Mouse (Mus musculus) erythroid progenitor cell, adult 5-6 weeks (primary cell): ENCODE data around the gene Dcst2. TPM values are rescaled to one million over a fixed set of nuclear protein-coding genes. Genes with fewer than 3 reads are reported as not detected.
A peak's percentile ranks its signal among the peaks of the same experiment; 100 is the strongest.

Source experiments
- ATAC-seq: replicated peaks from 2 replicates; pipeline ENCODE4 v1.8.0; 2016; ENCODE audit warnings: moderate number of reproducible peaks, mild to moderate bottlenecking, moderate TSS enrichment, inconsistent platforms; ENCODE audit not compliant: poor library complexity, low FRiP score, severe bottlenecking
- total RNA-seq, 2 experiments: library from RNA; stranded (forward) in 1 of 2; stranded (reverse) in 1 of 2; fragments of 150-400 nt in 1 of 2; fragments of 186-747, 209-891 nt in 1 of 2; gene quantifications; 2 replicates each; pipeline versions ENCODE4 v1.2.3 to v1.2.4; 2015 to 2017; ENCODE audit warnings: low replicate concordance in 2 of 2

Dcst2 gene
- total RNA-seq, 2 experiments from 2014 or later, result not detected

- no peak for ATAC-seq
These were observed 6.3 kb upstream of the Dcst2 start for GRCm38 (mm10) chr3:89355512-89355902.

DNA sequence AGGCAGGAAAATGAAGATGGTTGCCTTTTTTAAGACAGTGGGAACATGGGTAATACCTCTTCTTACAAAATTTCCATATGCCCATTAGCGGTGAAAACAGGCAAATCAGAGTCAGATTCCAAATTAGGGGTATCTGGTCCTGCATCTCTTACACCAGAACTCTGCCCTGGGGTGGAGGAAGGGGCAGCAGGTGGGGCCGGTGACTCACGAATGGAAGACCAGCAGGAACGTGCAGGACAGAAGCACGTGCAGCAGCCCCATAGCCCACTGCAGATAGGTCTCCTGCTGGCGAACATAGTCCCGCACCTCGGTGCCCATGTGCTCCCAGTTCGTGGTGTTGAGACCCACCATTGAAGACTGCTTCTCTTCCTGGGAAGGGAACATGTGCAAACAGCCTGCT lies 5.7 kb upstream of the Dcst2 start:
- ATAC-seq, result no peak

GRCm38 (mm10) chr3:89359630-89360029 lies 2.1 kb upstream of the Dcst2 start:
- ATAC-seq, result no peak

- no peak for ATAC-seq
These were observed 1.5 kb upstream of the Dcst2 start for GRCm38 (mm10) chr3:89360237-89360636.

- no peak for ATAC-seq
These were observed 2.9 kb downstream of the Dcst2 start for GRCm38 (mm10) chr3:89364631-89365030.

- no peak for ATAC-seq
These were observed 3.3 kb downstream of the Dcst2 start, which contains the start of gene Dcst1 for GRCm38 (mm10) chr3:89365153-89365485. Gene Dcst1 (minus strand): TSS chr3:89365253.

GRCm38 (mm10) chr3:89365486-89366414 lies 4.0 kb downstream of the Dcst2 start:
- no peak for ATAC-seq

- no peak for ATAC-seq
These were observed 5.6 kb downstream of the Dcst2 start for GRCm38 (mm10) chr3:89367338-89367737.

- ATAC-seq, result no peak
These were observed 11.9 kb downstream of the Dcst2 start for GRCm38 (mm10) chr3:89373581-89374231.

GRCm38 (mm10) chr3:89377831-89378230 lies 16.1 kb downstream of the Dcst2 start:
- no peak for ATAC-seq

DNA sequence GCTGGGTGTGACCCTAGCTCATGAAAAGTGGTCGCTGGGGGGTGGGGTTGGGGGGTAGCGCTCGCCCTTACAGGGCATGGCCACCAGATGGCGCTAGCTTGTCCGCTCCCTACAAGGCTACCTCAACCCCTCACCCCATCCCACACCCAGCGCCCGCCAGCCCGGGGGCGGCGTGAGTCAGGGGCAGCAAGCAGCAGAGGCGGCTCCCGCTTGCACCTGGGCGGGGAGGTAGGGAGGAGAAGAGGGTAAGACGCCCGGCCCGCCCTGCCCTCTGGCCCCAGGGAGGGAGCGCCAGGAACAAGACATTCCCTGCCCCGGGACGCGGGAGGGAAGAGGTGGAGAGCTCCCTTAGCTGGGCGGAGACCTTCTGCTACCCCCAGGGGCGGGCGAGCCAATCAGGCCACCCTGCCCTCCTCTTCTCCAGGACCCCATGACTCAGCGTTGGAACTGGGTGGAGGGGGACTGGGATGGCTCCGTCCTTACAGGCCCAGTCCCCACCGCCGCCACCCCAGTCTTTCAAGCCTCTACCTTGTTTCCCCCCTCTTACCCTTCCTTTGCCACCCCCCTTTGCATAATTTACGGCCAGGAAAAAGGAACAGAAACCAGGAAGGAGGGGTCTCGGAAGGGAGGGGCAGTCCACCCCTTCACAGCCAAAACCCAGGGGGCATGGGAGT lies 16.8 kb downstream of the Dcst2 start:
- ATAC-seq, result peak; percentile 58; the same call in 1 of the 2 replicates

- no peak for ATAC-seq
These were observed 17.8 kb downstream of the Dcst2 start for GRCm38 (mm10) chr3:89379388-89380131.

DNA sequence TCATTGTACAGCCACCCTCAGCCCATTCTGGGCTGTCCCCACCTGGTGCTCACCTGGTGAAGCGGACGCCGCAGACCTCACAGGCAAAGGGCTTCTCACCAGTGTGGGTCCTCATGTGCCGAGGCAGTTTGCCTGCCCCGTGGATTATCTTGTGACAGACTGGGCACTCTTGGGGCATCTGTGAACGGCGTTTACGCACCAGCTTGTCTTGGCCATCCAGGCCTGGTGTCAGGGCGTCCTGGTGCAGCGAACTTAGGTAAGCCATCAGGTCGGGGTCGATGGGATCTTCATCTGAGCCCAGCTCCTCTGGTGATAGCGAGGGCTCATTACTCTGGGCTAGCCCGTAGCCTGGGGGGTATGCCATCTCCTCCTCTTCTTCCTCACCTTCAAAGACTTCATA lies 18.5 kb downstream of the Dcst2 start:
- no peak for ATAC-seq

GRCm38 (mm10) chr3:89380711-89381110 lies 18.9 kb downstream of the Dcst2 start:
- ATAC-seq, result no peak

DNA sequence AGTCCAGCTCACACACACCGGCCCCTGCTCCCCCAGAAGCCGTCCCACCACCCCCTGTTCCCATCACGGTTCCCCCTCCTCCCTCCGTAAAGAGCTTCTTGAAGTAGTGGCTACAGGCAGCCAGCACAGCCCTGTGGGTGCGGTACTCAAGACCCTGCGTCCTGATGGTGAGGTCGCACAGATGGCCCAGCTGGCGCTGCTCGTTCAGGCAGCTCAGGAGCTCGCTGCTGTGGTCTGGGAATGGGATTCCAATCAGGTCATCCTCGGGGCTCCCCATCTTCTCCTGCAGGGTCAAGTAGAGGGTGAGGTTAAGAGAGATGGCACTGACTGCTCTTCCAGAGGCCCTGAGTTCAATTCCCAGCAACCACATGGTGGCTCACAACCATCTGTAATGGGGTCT lies 19.5 kb downstream of the Dcst2 start:
- ATAC-seq, result no peak

GRCm38 (mm10) chr3:89382033-89382882 lies 20.5 kb downstream of the Dcst2 start:
- ATAC-seq, result no peak

DNA sequence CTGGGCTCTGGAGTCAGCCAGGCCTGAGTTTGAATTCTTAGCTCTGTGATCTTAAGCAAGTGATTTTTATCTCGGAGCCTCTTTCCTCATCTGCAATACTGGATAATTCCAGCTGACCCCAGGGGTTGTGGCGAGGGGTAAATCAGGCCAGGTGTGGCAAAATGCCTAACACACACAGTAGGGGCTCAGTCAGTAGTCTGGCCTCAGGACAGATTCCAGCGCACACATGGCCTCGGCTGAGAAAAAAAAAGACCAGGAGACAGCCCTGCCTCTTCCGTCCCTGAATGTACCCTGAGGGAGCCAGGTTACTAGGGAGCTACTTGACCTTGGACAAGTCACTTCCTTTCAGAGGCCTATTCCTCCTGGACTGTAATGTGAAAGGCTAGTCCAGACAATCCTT lies 21.2 kb downstream of the Dcst2 start:
- ATAC-seq, result no peak

DNA sequence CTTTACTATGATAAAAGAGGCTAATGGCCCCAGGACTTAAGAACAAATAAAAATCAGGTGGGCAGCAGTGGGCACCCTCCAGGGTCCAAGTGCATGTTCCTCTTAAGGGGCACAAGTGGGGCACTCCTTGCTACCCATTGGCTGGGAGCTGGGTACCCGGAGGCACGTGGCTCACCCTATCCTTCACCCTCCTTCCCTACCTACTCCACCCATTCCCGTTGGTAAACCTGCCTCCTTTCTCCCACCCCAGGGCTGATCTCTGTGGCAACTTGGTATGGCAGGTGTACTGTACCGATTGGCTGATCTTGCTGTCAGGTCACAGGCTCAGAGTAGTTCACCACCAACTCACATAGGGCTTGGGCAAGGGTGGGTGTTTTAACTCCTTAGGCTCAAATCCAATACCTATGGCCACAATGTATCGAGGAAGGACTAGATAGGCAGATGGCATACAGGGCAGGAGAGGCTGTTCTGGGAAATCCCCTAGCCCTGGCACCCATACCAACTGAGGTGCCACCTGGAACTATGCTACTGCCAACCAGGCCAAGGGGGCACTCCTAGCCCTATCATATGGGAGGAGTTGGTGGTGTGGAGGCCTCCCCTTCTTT lies 22.0 kb downstream of the Dcst2 start:
- no peak for ATAC-seq
